Mouse (Mus musculus): ENCODE results near the gene Ccnq.

GRCm38 (mm10) chr11:78792055-78792454, 40.5 kb upstream of the Ccnq start:
- TF ChIP-seq CTCF (IDR thresholded peaks at IDR 0.05; ENCODE audit: low read depth) (no peak), EP300 (IDR thresholded peaks at IDR 0.05; ENCODE audit: low read depth) (no peak)

Measured in liver, postnatal 0 days (tissue).